Mouse (Mus musculus): Measurements from ENCODE around the gene Kdm2a. TPM values are rescaled to one million over a fixed set of nuclear protein-coding genes. Genes with fewer than 3 reads are reported as not detected.

Gene Kdm2a
- polyA plus RNA-seq, 1 experiment from 2014 or later: 12.9 TPM

- no peak for ATAC-seq (ENCODE audit: insufficient read depth)
- Histone ChIP-seq H3K4me2 (no peak overlapping the region), H3K27me3 (peaks cover 45% of the 10 kb centered on the region), H3K36me3 (replicated peaks) (no peaks in the 10 kb centered on the region), H3K27ac (replicated peaks) (no peak overlapping the region), H3K4me1 (replicated peaks) (peaks cover 27% of the 10 kb centered on the region), H3K9ac (no peak overlapping the region), H3K9me3 (replicated peaks) (no peaks in the 10 kb centered on the region), H3K4me3 (replicated peaks) (no peak overlapping the region)
- 40% methylated on average over 3 of the region's 3 CpGs for WGBS (ENCODE audit: insufficient replicate concordance)
Measured at GRCm38 (mm10) chr19:4436254-4436653, 38.2 kb upstream of the Kdm2a start.

- Histone ChIP-seq H3K36me3 (replicated peaks) (0 out of 2 replicates have a peak, but pooled peaks cover 3% of the 10 kb centered on the region), H3K4me2 (no peak overlapping the region), H3K4me3 (replicated peaks) (no peak overlapping the region), H3K4me1 (replicated peaks) (peaks cover 14% of the 10 kb centered on the region), H3K9ac (no peak overlapping the region), H3K27me3 (peaks cover 33% of the 10 kb centered on the region), H3K9me3 (replicated peaks) (no peaks in the 10 kb centered on the region), H3K27ac (replicated peaks) (no peak overlapping the region)
- no peak for ATAC-seq (ENCODE audit: insufficient read depth)
- WGBS (ENCODE audit: insufficient replicate concordance): 59% methylated on average over 1 of the region's 1 CpGs
Measured at GRCm38 (mm10) chr19:4434999-4435398, 36.9 kb upstream of the Kdm2a start.

- Histone ChIP-seq H3K9ac (no peak overlapping the region), H3K27ac (replicated peaks) (no peak overlapping the region), H3K4me3 (replicated peaks) (no peak overlapping the region), H3K9me3 (replicated peaks) (no peaks in the 10 kb centered on the region), H3K4me1 (replicated peaks) (peaks cover 8% of the 10 kb centered on the region), H3K4me2 (no peak overlapping the region), H3K27me3 (peaks cover 21% of the 10 kb centered on the region), H3K36me3 (replicated peaks) (0 out of 2 replicates have a peak, but pooled peaks cover 3% of the 10 kb centered on the region)
- 66% methylated on average over 1 of the region's 1 CpGs for WGBS (ENCODE audit: insufficient replicate concordance)
- ATAC-seq (ENCODE audit: insufficient read depth): no peak
Measured at GRCm38 (mm10) chr19:4433756-4434155, 35.7 kb upstream of the Kdm2a start.

- Histone ChIP-seq H3K4me1 (replicated peaks) (no peaks in the 10 kb centered on the region), H3K36me3 (replicated peaks) (0 out of 2 replicates have a peak, but pooled peaks cover 6% of the 10 kb centered on the region), H3K4me2 (no peak overlapping the region), H3K9ac (no peak overlapping the region), H3K27me3 (no peaks in the 10 kb centered on the region), H3K9me3 (replicated peaks) (no peaks in the 10 kb centered on the region), H3K27ac (replicated peaks) (no peak overlapping the region), H3K4me3 (replicated peaks) (no peak overlapping the region)
- WGBS (ENCODE audit: insufficient replicate concordance): 64% methylated on average over 4 of the region's 4 CpGs
- no peak for ATAC-seq (ENCODE audit: insufficient read depth)
Measured at GRCm38 (mm10) chr19:4430091-4430620, 32.1 kb upstream of the Kdm2a start.

GRCm38 (mm10) chr19:4425610-4426366, 27.7 kb upstream of the Kdm2a start:
- 50% methylated on average over 19 of the region's 19 CpGs for WGBS (ENCODE audit: insufficient replicate concordance)
- Histone ChIP-seq H3K4me2 (no peak overlapping the region), H3K9ac (no peak overlapping the region), H3K27me3 (no peaks in the 10 kb centered on the region), H3K4me1 (replicated peaks) (peaks cover 2% of the 10 kb centered on the region), H3K27ac (replicated peaks) (no peak overlapping the region), H3K36me3 (replicated peaks) (0 out of 2 replicates have a peak, but pooled peaks cover 6% of the 10 kb centered on the region), H3K9me3 (replicated peaks) (no peaks in the 10 kb centered on the region), H3K4me3 (replicated peaks) (no peak overlapping the region)
- no peak for ATAC-seq (ENCODE audit: insufficient read depth)

GRCm38 (mm10) chr19:4423021-4423420, 24.9 kb upstream of the Kdm2a start:
- peaks cover 9% of the 10 kb centered on the region for H3K4me1 ChIP-seq (replicated peaks)
- H3K9ac ChIP-seq: no peak overlapping the region
- 43% methylated on average over 3 of the region's 3 CpGs for WGBS (ENCODE audit: insufficient replicate concordance)
- H3K27me3 ChIP-seq: no peaks in the 10 kb centered on the region
- 0 out of 2 replicates have a peak, but pooled peaks cover 3% of the 10 kb centered on the region for H3K36me3 ChIP-seq (replicated peaks)
- no peak overlapping the region for H3K4me2 ChIP-seq
- no peaks in the 10 kb centered on the region for H3K9me3 ChIP-seq (replicated peaks)
- ATAC-seq (ENCODE audit: insufficient read depth): no peak
- H3K27ac ChIP-seq (replicated peaks): no peak overlapping the region
- no peak overlapping the region for H3K4me3 ChIP-seq (replicated peaks)

- no peak for ATAC-seq (ENCODE audit: insufficient read depth)
Measured at GRCm38 (mm10) chr19:4422581-4422980, 24.5 kb upstream of the Kdm2a start.

GRCm38 (mm10) chr19:4420153-4420910, 22.2 kb upstream of the Kdm2a start:
- Histone ChIP-seq H3K27ac (replicated peaks) (no peak overlapping the region), H3K4me2 (no peak overlapping the region), H3K4me1 (replicated peaks) (peaks cover 9% of the 10 kb centered on the region), H3K27me3 (no peaks in the 10 kb centered on the region), H3K36me3 (replicated peaks) (0 out of 2 replicates have a peak, but pooled peaks cover 2% of the 10 kb centered on the region), H3K9ac (no peak overlapping the region), H3K9me3 (replicated peaks) (no peaks in the 10 kb centered on the region), H3K4me3 (replicated peaks) (no peak overlapping the region)
- ATAC-seq (ENCODE audit: insufficient read depth): no peak
- 49% methylated on average over 8 of the region's 8 CpGs for WGBS (ENCODE audit: insufficient replicate concordance)

More at GRCm38 (mm10) chr19:4422581-4422980, 24.5 kb upstream of the Kdm2a start:
- Histone ChIP-seq H3K4me1 (replicated peaks) (peaks cover 9% of the 10 kb centered on the region), H3K27me3 (no peaks in the 10 kb centered on the region), H3K36me3 (replicated peaks) (0 out of 2 replicates have a peak, but pooled peaks cover 3% of the 10 kb centered on the region), H3K4me3 (replicated peaks) (no peak overlapping the region), H3K9me3 (replicated peaks) (no peaks in the 10 kb centered on the region), H3K27ac (replicated peaks) (no peak overlapping the region), H3K9ac (no peak overlapping the region), H3K4me2 (no peak overlapping the region)
- WGBS (ENCODE audit: insufficient replicate concordance): 74% methylated on average over 3 of the region's 3 CpGs

GRCm38 (mm10) chr19:4419711-4420110, 21.6 kb upstream of the Kdm2a start:
- no peak overlapping the region for H3K9ac ChIP-seq
- ATAC-seq (ENCODE audit: insufficient read depth): no peak
- H3K36me3 ChIP-seq (replicated peaks): no peaks in the 10 kb centered on the region
- WGBS (ENCODE audit: insufficient replicate concordance): 73% methylated on average over 5 of the region's 5 CpGs
- H3K9me3 ChIP-seq (replicated peaks): no peaks in the 10 kb centered on the region
- H3K27ac ChIP-seq (replicated peaks): no peak overlapping the region
- peaks cover 9% of the 10 kb centered on the region for H3K4me1 ChIP-seq (replicated peaks)
- no peak overlapping the region for H3K4me3 ChIP-seq (replicated peaks)
- no peak overlapping the region for H3K4me2 ChIP-seq
- H3K27me3 ChIP-seq: no peaks in the 10 kb centered on the region

GRCm38 (mm10) chr19:4417713-4418112, 19.6 kb upstream of the Kdm2a start:
- Histone ChIP-seq H3K27me3 (no peaks in the 10 kb centered on the region), H3K9me3 (replicated peaks) (no peaks in the 10 kb centered on the region), H3K27ac (replicated peaks) (no peak overlapping the region), H3K9ac (no peak overlapping the region), H3K4me1 (replicated peaks) (peaks cover 9% of the 10 kb centered on the region), H3K4me2 (no peak overlapping the region), H3K36me3 (replicated peaks) (no peaks in the 10 kb centered on the region), H3K4me3 (replicated peaks) (no peak overlapping the region)
- no peak for ATAC-seq (ENCODE audit: insufficient read depth)

- H3K4me2 ChIP-seq: no peak overlapping the region
- H3K27me3 ChIP-seq: no peaks in the 10 kb centered on the region
- H3K36me3 ChIP-seq (replicated peaks): no peaks in the 10 kb centered on the region
- no peaks in the 10 kb centered on the region for H3K9me3 ChIP-seq (replicated peaks)
- no peak overlapping the region for H3K27ac ChIP-seq (replicated peaks)
- ATAC-seq (ENCODE audit: insufficient read depth): 0 out of 2 replicates have a peak, but pooled peaks have one; percentile 25
- no peak overlapping the region for H3K4me3 ChIP-seq (replicated peaks)
- H3K4me1 ChIP-seq (replicated peaks): peaks cover 9% of the 10 kb centered on the region
- no peak overlapping the region for H3K9ac ChIP-seq
- 0% methylated on average over 1 of the region's 1 CpGs for WGBS (ENCODE audit: insufficient replicate concordance)
Measured at GRCm38 (mm10) chr19:4417183-4417582, 19.1 kb upstream of the Kdm2a start.
